Mouse (Mus musculus) stomach, embryonic 16.5 days (tissue): ENCODE results near the gene Xpo6. TPM values are rescaled to one million over a fixed set of nuclear protein-coding genes. Genes with fewer than 3 reads are reported as not detected.

Source experiments
- ATAC-seq: fragments of 200-750 bp; cut with Nextera tagmentation; 2 replicates; pipeline ENCODE4 v1.8.0; 2017; ENCODE audit warnings: moderate number of reproducible peaks, moderate TSS enrichment; ENCODE audit not compliant: insufficient read depth, low FRiP score
- H3K27ac ChIP-seq: fragments of 300-500 bp; sonication (generic); 2 replicates; pipeline ENCODE4 v1.5.1; 2014; ENCODE audit warnings: low read length
- H3K27me3 ChIP-seq: fragments of 300-500 bp; sonication (generic); 2 replicates; pipeline ENCODE4 v1.6.1; 2014; ENCODE audit warnings: low read length, control low read depth, mixed read lengths; ENCODE audit not compliant: control insufficient read depth, insufficient read depth
- H3K36me3 ChIP-seq: fragments of 300-500 bp; sonication (generic); 2 replicates; pipeline ENCODE4 v1.6.1; 2014; ENCODE audit warnings: low read length; ENCODE audit not compliant: control insufficient read depth, insufficient read depth
- H3K4me1 ChIP-seq: fragments of 300-500 bp; sonication (generic); 2 replicates; pipeline ENCODE4 v1.6.1; 2014; ENCODE audit warnings: low read length, control low read depth, mixed read lengths; ENCODE audit not compliant: control insufficient read depth, insufficient read depth
- H3K4me2 ChIP-seq: fragments of 300-500 bp; sonication (generic); 2 replicates; pipeline ENCODE4 v1.6.1; 2014; ENCODE audit warnings: low read depth, low read length, mixed read lengths
- H3K4me3 ChIP-seq: fragments of 300-500 bp; sonication (generic); replicated peaks from 2 replicates; pipeline ENCODE4 v1.5.1; 2014; ENCODE audit warnings: mild to moderate bottlenecking, low read length
- H3K9ac ChIP-seq: fragments of 300-500 bp; sonication (generic); 2 replicates; pipeline ENCODE4 v1.6.1; 2014; ENCODE audit warnings: low read length
- H3K9me3 ChIP-seq: fragments of 300-500 bp; sonication (generic); replicated peaks from 2 replicates; pipeline ENCODE4 v1.6.1; 2016; ENCODE audit warnings: low read length, control low read depth; ENCODE audit not compliant: control insufficient read depth
- WGBS: fragments of 180-500 bp; shearing (Covaris S2); extraction: QIAGEN DNeasy Blood & Tissue Kit; methylation state at CpG from one replicate; pipeline ENCODE4 v1.1.7; 2014; 5-methylcytosine and 5-hydroxymethylcytosine counted together
- polyA plus RNA-seq: library from polyadenylated mRNA; unstranded; fragments of >200 nt; fragmentation: Nextera tagmentation; extraction: Ambion mirVana; gene quantifications from 2 replicates; pipeline ENCODE4 v1.2.1, GENCODE M21; 2015

Xpo6 gene
- polyA plus RNA-seq, 1 experiment from 2014 or later = 36.9 TPM

- ATAC-seq = no peak
- WGBS = 50% methylated on average over 11 of the region's 11 CpGs
- H3K36me3 ChIP-seq = no peaks in the 10 kb centered on the region
- H3K4me2 ChIP-seq = no peak overlapping the region
- H3K9me3 ChIP-seq = no peaks in the 10 kb centered on the region
- no peaks in the 10 kb centered on the region for H3K27me3 ChIP-seq
- no peak overlapping the region for H3K27ac ChIP-seq
- no peaks in the 10 kb centered on the region for H3K4me1 ChIP-seq
- no peak overlapping the region for H3K4me3 ChIP-seq
- H3K9ac ChIP-seq = no peak overlapping the region
Observed at GRCm38 (mm10) chr7:126236083-126236793, 35.9 kb upstream of the Xpo6 start.

GRCm38 (mm10) chr7:126234611-126235010 lies 34.3 kb upstream of the Xpo6 start:
- WGBS = 71% methylated on average over 3 of the region's 3 CpGs
- Histone ChIP-seq H3K9ac (no peak overlapping the region), H3K4me3 (no peak overlapping the region), H3K4me1 (no peaks in the 10 kb centered on the region), H3K4me2 (no peak overlapping the region), H3K27ac (no peak overlapping the region), H3K27me3 (no peaks in the 10 kb centered on the region), H3K36me3 (no peaks in the 10 kb centered on the region), H3K9me3 (no peaks in the 10 kb centered on the region)
- no peak for ATAC-seq

DNA sequence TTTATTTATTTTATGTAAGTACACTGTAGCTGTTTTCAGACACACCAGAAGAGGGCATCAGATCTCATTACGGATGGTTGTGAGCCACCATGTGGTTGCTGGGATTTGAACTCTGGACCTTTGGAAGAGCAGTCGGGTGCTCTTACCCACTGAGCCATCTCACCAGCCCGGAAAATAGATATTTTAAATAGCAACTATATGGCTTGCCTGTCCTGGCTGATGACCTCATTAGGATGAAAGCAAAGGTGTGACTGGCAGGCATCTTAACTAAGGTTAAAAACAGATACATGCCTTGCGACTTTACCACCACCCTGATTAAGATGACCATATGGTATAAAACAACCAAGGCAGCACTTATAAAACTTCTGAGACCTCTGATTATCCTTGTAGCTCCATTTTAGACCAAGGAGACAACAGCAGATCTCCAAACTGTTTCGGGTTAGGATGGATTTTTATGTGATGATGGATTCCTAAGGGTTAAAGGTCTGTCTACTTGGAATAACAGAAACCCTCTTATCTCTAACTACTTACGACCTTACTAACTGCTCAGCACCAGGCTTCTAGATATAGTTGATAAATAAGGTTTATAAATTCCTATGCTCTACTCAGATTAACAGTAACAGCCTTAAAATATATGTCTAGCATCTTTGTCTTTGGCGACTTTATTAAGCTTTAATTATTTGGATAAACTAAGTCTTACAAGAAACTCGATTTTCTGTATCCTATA lies 32.2 kb upstream of the Xpo6 start:
- no peak overlapping the region for H3K4me2 ChIP-seq
- H3K4me3 ChIP-seq = no peak overlapping the region
- ATAC-seq = no peak
- WGBS = 49% methylated on average over 7 of the region's 8 CpGs
- no peaks in the 10 kb centered on the region for H3K36me3 ChIP-seq
- no peaks in the 10 kb centered on the region for H3K4me1 ChIP-seq
- no peaks in the 10 kb centered on the region for H3K9me3 ChIP-seq
- H3K27ac ChIP-seq = no peak overlapping the region
- no peak overlapping the region for H3K9ac ChIP-seq
- H3K27me3 ChIP-seq = no peaks in the 10 kb centered on the region

DNA sequence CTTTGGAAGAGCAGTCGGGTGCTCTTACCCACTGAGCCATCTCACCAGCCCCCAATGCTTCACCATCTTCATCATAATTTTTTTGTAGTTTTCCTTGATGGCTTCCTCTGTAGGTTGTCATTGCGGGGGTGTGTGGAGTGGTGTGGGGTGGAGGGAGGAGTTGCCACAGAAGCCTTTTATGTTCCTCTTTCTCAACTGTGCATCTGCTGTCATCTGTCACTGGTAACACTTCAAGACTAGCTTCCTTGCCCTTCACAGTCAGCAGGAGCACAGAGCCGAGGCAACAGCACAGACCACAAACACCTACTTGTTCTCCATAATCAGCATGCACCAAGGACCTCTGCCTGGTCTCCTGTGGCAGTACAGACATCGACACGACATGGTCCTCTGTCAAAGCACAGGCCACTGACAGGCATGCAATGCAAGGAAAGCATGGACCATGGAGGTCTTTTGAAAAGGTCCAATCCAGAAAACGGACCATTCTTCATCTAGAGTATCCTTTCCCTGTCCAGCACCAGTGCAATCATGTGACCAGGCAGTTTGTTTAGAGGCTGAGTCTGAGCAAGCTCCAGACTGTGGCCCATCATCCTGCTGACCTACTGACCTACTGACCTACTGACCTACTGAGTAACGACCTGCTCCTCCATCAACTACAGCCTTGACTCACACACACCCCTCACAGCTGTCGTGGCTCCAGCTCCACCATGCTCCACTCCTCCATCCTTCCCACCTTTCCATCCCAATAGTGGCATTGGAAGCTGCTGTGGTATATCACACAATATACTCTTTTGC lies 30.3 kb upstream of the Xpo6 start:
- 50% methylated on average over 8 of the region's 8 CpGs for WGBS
- no peaks in the 10 kb centered on the region for H3K27me3 ChIP-seq
- no peaks in the 10 kb centered on the region for H3K9me3 ChIP-seq
- H3K9ac ChIP-seq = no peak overlapping the region
- no peaks in the 10 kb centered on the region for H3K36me3 ChIP-seq
- H3K4me1 ChIP-seq = no peaks in the 10 kb centered on the region
- no peak for ATAC-seq
- no peak overlapping the region for H3K4me2 ChIP-seq
- H3K27ac ChIP-seq = no peak overlapping the region
- H3K4me3 ChIP-seq = no peak overlapping the region

DNA sequence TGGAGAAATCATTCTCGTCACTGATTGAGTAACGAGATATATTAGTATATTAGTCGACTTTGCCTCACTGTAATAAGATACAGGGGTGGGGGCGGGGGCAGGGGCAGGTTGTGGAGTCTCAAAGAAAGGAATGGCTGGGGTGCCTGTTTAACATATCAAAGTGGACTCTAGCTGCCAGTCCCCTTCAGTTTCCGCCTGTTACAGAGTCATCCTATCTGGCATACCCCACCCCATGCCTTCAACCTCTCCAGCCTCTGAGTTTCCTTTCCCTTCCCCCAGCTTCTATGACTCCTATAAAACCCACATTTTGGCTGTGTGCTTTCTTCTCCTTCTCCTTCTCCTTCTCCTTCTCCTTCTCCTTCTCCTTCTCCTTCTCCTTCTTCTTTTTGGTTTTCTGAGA lies 25.8 kb upstream of the Xpo6 start:
- ATAC-seq = no peak
- no peak overlapping the region for H3K4me3 ChIP-seq
- H3K36me3 ChIP-seq = no peaks in the 10 kb centered on the region
- no peaks in the 10 kb centered on the region for H3K4me1 ChIP-seq
- no peak overlapping the region for H3K9ac ChIP-seq
- H3K9me3 ChIP-seq = no peaks in the 10 kb centered on the region
- no peaks in the 10 kb centered on the region for H3K27me3 ChIP-seq
- WGBS = 25% methylated on average over 5 of the region's 5 CpGs
- H3K27ac ChIP-seq = no peak overlapping the region
- H3K4me2 ChIP-seq = no peak overlapping the region

DNA sequence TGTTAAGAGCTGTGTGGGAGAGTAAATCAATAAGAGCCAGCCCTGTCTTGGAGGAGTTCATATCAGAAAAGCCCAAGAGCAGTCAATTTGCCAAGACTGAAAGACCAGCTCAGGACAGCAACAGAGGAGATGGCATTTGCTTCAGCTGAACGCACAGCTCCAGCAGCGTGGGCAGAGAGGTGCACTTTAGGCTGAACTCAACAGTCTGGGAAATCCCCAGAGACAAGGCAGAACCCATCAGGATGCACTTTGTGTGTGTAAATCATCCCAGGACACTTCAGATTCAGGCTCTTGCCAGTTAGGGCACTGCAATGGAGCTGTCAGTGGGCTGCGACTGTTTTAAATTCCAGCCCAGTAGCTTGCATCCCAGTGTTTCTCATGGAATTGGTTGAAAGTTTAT lies 22.5 kb upstream of the Xpo6 start:
- Histone ChIP-seq H3K4me1 (no peaks in the 10 kb centered on the region), H3K9ac (no peak overlapping the region), H3K9me3 (no peaks in the 10 kb centered on the region), H3K36me3 (no peaks in the 10 kb centered on the region), H3K27me3 (no peaks in the 10 kb centered on the region), H3K4me2 (no peak overlapping the region), H3K4me3 (no peak overlapping the region), H3K27ac (no peak overlapping the region)
- WGBS = 58% methylated on average over 3 of the region's 3 CpGs
- ATAC-seq = no peak

- 30% methylated on average over 1 of the region's 1 CpGs for WGBS
- H3K27ac ChIP-seq = no peak overlapping the region
Observed at GRCm38 (mm10) chr7:126220611-126221010, 20.3 kb upstream of the Xpo6 start.

DNA sequence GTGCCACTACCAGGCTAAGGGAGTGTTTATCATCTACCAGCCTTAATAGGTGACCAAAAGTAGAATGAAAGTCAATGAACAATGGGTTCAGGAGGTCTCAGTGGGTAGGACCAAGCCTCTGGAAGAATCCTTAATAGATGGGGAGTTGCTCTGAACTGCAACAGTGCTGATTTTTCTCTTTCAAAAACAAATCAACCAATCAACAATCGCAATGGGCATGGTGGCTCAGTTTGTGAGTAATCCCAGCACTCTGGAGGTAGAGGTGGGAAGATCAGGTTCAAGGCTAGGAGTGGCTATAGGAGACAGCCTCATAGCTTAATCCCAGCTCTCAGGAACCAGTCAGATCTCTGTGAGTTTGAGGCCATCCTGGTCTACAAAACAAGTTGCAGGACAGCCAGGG lies 18.0 kb upstream of the Xpo6 start:
- Histone ChIP-seq H3K27me3 (no peaks in the 10 kb centered on the region), H3K27ac (no peak overlapping the region), H3K4me3 (no peak overlapping the region), H3K36me3 (no peaks in the 10 kb centered on the region), H3K4me2 (no peak overlapping the region), H3K9me3 (no peaks in the 10 kb centered on the region), H3K4me1 (no peaks in the 10 kb centered on the region), H3K9ac (no peak overlapping the region)
- WGBS = 70% methylated on average over 1 of the region's 1 CpGs
- ATAC-seq = no peak

More at GRCm38 (mm10) chr7:126220611-126221010, 20.3 kb upstream of the Xpo6 start:
- Histone ChIP-seq H3K27me3 (no peaks in the 10 kb centered on the region), H3K9me3 (no peaks in the 10 kb centered on the region), H3K9ac (no peak overlapping the region), H3K4me1 (no peaks in the 10 kb centered on the region), H3K36me3 (no peaks in the 10 kb centered on the region), H3K4me3 (no peak overlapping the region), H3K4me2 (no peak overlapping the region)
- ATAC-seq = no peak

DNA sequence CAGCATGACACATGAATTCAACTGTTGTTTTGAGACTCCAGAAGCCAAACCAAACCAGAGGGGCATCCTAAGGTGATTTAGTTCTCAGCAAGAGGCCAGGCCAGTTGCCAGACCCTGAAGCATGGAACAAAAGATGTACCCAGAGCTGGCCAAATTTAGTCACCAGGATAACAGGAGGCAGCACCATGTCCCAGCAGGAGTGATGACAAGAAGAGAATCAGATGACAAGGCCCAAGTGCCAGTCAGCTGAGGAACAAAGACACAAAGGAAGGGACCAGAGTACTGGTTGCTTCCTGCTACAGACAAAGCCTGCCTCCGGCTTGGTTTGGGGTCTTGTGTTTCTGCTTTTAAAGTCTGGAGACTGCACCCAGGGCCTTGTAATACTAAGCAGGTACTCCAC lies 16.6 kb upstream of the Xpo6 start:
- Histone ChIP-seq H3K9ac (no peak overlapping the region), H3K4me2 (no peak overlapping the region), H3K36me3 (no peaks in the 10 kb centered on the region), H3K27me3 (no peaks in the 10 kb centered on the region), H3K4me1 (no peaks in the 10 kb centered on the region), H3K4me3 (no peak overlapping the region), H3K27ac (no peak overlapping the region), H3K9me3 (no peaks in the 10 kb centered on the region)
- WGBS = 59% methylated on average over 1 of the region's 1 CpGs
- ATAC-seq = no peak
